Mouse (Mus musculus) heart, adult 2 months (tissue): ENCODE measurements around the gene Fam98b.

Source experiments
- CTCF ChIP-seq: fragments of 200-600 bp; IDR thresholded peaks from 2 replicates; pipeline ENCODE4 v1.8.1; 2022; ENCODE audit warnings: antibody characterized with exemption, mild to moderate bottlenecking, moderate library complexity
- EP300 ChIP-seq: fragments of 200-500 bp; IDR thresholded peaks from 2 replicates; pipeline ENCODE4 v1.6.1; 2011; ENCODE audit warnings: low read depth, low read length, control low read depth; ENCODE audit not compliant: insufficient read depth
- POLR2A ChIP-seq: fragments of 200-500 bp; IDR thresholded peaks from 2 replicates; pipeline ENCODE4 v1.6.1; 2011; ENCODE audit warnings: mild to moderate bottlenecking, low read depth, low read length, control low read depth; ENCODE audit not compliant: insufficient read depth

GRCm38 (mm10) chr2:117263786-117264408 lies 14.4 kb downstream of the Fam98b start:
- TF ChIP-seq CTCF (no peak; the same call in 1 of the 2 replicates), EP300 (0 out of 2 replicates have a peak, but pooled peaks have one; percentile 58), POLR2A (no peak)
